Mouse (Mus musculus) adrenal gland (tissue): Measurements from ENCODE around the gene Rbms1.
"Not testable (repeated sequence)": the region's sequence is repeated elsewhere in the genome, so short reads cannot be mapped to it uniquely, and the experiment has no call there.

ENCODE experiments used
- intact Hi-C: fragments of 180-260 bp; cut with DNase I; formaldehyde crosslinking; loops from one replicate; pipeline ENCODE4 v1.15.1; 2025

Gene Rbms1

GRCm38 (mm10) chr2:60855006-60855405 lies 108.0 kb downstream of the Rbms1 start:
- intact Hi-C loops = no loop called here

- intact Hi-C loops = no loop called here
These were observed 111.1 kb downstream of the Rbms1 start for GRCm38 (mm10) chr2:60851898-60852297.

GRCm38 (mm10) chr2:60851057-60851718 lies 111.8 kb downstream of the Rbms1 start:
- intact Hi-C loops = no loop called here

- intact Hi-C loops = no loop called here
These were observed 114.5 kb downstream of the Rbms1 start for GRCm38 (mm10) chr2:60848478-60848877.

- intact Hi-C loops = no loop called here
These were observed 115.0 kb downstream of the Rbms1 start for GRCm38 (mm10) chr2:60847984-60848383.

- intact Hi-C loops = no loop called here
These were observed 117.6 kb downstream of the Rbms1 start for GRCm38 (mm10) chr2:60845316-60845894.

GRCm38 (mm10) chr2:60844259-60844658 lies 118.7 kb downstream of the Rbms1 start:
- intact Hi-C loops = no loop called here

GRCm38 (mm10) chr2:60843633-60844032 lies 119.4 kb downstream of the Rbms1 start:
- intact Hi-C loops = no loop called here

- intact Hi-C loops = no loop called here
These were observed 120.0 kb downstream of the Rbms1 start for GRCm38 (mm10) chr2:60842976-60843375.

GRCm38 (mm10) chr2:60840922-60841321 lies 122.1 kb downstream of the Rbms1 start:
- intact Hi-C loops = no loop called here

- intact Hi-C loops = no loop called here
These were observed 123.5 kb downstream of the Rbms1 start for GRCm38 (mm10) chr2:60839498-60839897.

- intact Hi-C loops = no loop called here
These were observed 124.1 kb downstream of the Rbms1 start for GRCm38 (mm10) chr2:60838856-60839255.

- intact Hi-C loops = no loop called here
These were observed 125.4 kb downstream of the Rbms1 start for GRCm38 (mm10) chr2:60837616-60838015.

- intact Hi-C loops = no loop called here
These were observed 126.8 kb downstream of the Rbms1 start for GRCm38 (mm10) chr2:60836237-60836636.

- intact Hi-C loops = no loop called here
These were observed 128.7 kb downstream of the Rbms1 start for GRCm38 (mm10) chr2:60834293-60834692.

GRCm38 (mm10) chr2:60832254-60832653 lies 130.7 kb downstream of the Rbms1 start:
- intact Hi-C loops = no loop called here

GRCm38 (mm10) chr2:60830464-60830863 lies 132.5 kb downstream of the Rbms1 start:
- intact Hi-C loops = not testable (repeated sequence)

GRCm38 (mm10) chr2:60828908-60829462 lies 134.0 kb downstream of the Rbms1 start:
- intact Hi-C loops = no loop called here

- intact Hi-C loops = no loop called here
These were observed 135.9 kb downstream of the Rbms1 start for GRCm38 (mm10) chr2:60827152-60827428.

GRCm38 (mm10) chr2:60826406-60827151 lies 136.4 kb downstream of the Rbms1 start:
- intact Hi-C loops = no loop called here

- intact Hi-C loops = no loop called here
These were observed 137.3 kb downstream of the Rbms1 start for GRCm38 (mm10) chr2:60825690-60826089.

- intact Hi-C loops = no loop called here
These were observed 141.4 kb downstream of the Rbms1 start for GRCm38 (mm10) chr2:60821635-60822034.
